24 mouse cellular contexts compared by ENCODE assay signal in genomic region chr16:72584454-72585159, GRCm38 (mm10).
A peak's percentile ranks its signal among the peaks of the same experiment; 100 is the strongest.
DNase-seq lines count a peak whose midpoint lies in the region; ATAC-seq lines count a peak whose summit lies in the region.
"Had no signal": no experiment of that assay in that cellular context is flagged by ENCODE, and none has a peak within 500 bp of the region (broad histone marks: within the 10 kb centered on the region; RNA-seq: fewer than 3 reads in every experiment).

No protein-coding gene starts in this region.

- H3K27me3 ChIP-seq in hindbrain, embryonic 13.5 days: no peaks in the 10 kb centered on the region
- H3K27me3 ChIP-seq in hindbrain, embryonic 10.5 days (ENCODE audit: insufficient read depth, poor library complexity, severe bottlenecking): no peaks in the 10 kb centered on the region
- no peaks in the 10 kb centered on the region for H3K27me3 ChIP-seq in midbrain, embryonic 11.5 days (ENCODE audit: control insufficient read depth, insufficient read depth, low read length)
- no peaks in the 10 kb centered on the region for H3K27me3 ChIP-seq in midbrain, embryonic 10.5 days (ENCODE audit: low read depth, poor library complexity, severe bottlenecking)
- H3K27me3 ChIP-seq in midbrain, embryonic 14.5 days (ENCODE audit: control insufficient read depth, insufficient read depth, low read length): no peaks in the 10 kb centered on the region
- H3K27me3 ChIP-seq: embryonic facial prominence, embryonic 12.5 days; liver, embryonic 15.5 days had no signal

- no peak for DNase-seq in hindbrain, embryonic 10.5 days (ENCODE audit: low spot score)
- no peak for DNase-seq in midbrain, embryonic 11.5 days (ENCODE audit: low spot score, missing footprints)
- no peak for DNase-seq in midbrain, embryonic 10.5 days (ENCODE audit: low spot score)
- peak; percentile 46 for DNase-seq in midbrain, embryonic 14.5 days
- no peak for DNase-seq in heart, postnatal 10 days
- DNase-seq: adrenal gland, adult 8-10 months; cerebellum, adult 2 months; gastrocnemius, postnatal 10 days; kidney, adult 2 months; layer of hippocampus, adult 9-11 months; liver; right cerebral cortex, adult 18-20 months; right cerebral cortex, postnatal 4 days; thymus, postnatal 25 days had no signal

- WGBS in hindbrain, embryonic 13.5 days: 67% methylated on average over 11 of the region's 11 CpGs
- WGBS in hindbrain, embryonic 10.5 days: 88% methylated on average over 11 of the region's 11 CpGs
- 71% methylated on average over 11 of the region's 11 CpGs for WGBS in midbrain, embryonic 11.5 days
- WGBS in midbrain, embryonic 10.5 days: 82% methylated on average over 11 of the region's 11 CpGs
- WGBS in midbrain, embryonic 14.5 days: 42% methylated on average over 11 of the region's 11 CpGs

- ATAC-seq in hindbrain, embryonic 13.5 days (ENCODE audit: low FRiP score): 0 out of 2 replicates have a peak, but pooled peaks have one; percentile 28
- peak; percentile 59; the same call in 1 of the 2 replicates for ATAC-seq in midbrain, embryonic 11.5 days (ENCODE audit: low FRiP score)
- ATAC-seq in midbrain, embryonic 14.5 days (ENCODE audit: low FRiP score, low TSS enrichment): peak; percentile 14; the same call in 1 of the 2 replicates
- no peak for ATAC-seq in megakaryocyte progenitor cell, adult 5-6 weeks (replicated peaks; ENCODE audit: poor library complexity)
- ATAC-seq: activated CD4-positive, CD25-positive, alpha-beta regulatory T cell, adult 4 months had no signal

- no peak overlapping the region for H3K4me3 ChIP-seq in hindbrain, embryonic 13.5 days
- no peak overlapping the region for H3K4me3 ChIP-seq in hindbrain, embryonic 10.5 days
- no peak overlapping the region for H3K4me3 ChIP-seq in midbrain, embryonic 11.5 days (ENCODE audit: low read depth, low read length)
- no peak overlapping the region for H3K4me3 ChIP-seq in midbrain, embryonic 10.5 days
- no peak overlapping the region for H3K4me3 ChIP-seq in midbrain, embryonic 14.5 days (replicated peaks; ENCODE audit: low read depth, low read length)
- H3K4me3 ChIP-seq: embryonic facial prominence, embryonic 12.5 days; heart, embryonic 10.5 days; left cerebral cortex, adult 2 months; limb, embryonic 10.5 days; liver, embryonic 15.5 days; myocyte had no signal

- H3K4me2 ChIP-seq in hindbrain, embryonic 13.5 days: no peak overlapping the region
- H3K4me2 ChIP-seq in midbrain, embryonic 11.5 days: no peak overlapping the region
- no peak overlapping the region for H3K4me2 ChIP-seq in midbrain, embryonic 14.5 days (ENCODE audit: low read length)
- H3K4me2 ChIP-seq: embryonic facial prominence, embryonic 12.5 days; liver, embryonic 15.5 days had no signal

- peaks cover 12% of the 10 kb centered on the region for H3K4me1 ChIP-seq in hindbrain, embryonic 13.5 days (replicated peaks)
- H3K4me1 ChIP-seq in hindbrain, embryonic 10.5 days (replicated peaks): peaks cover 4% of the 10 kb centered on the region; the same call in 1 of the 2 replicates
- H3K4me1 ChIP-seq in midbrain, embryonic 11.5 days (ENCODE audit: control insufficient read depth, insufficient read depth, low read length): no peaks in the 10 kb centered on the region
- peaks cover 10% of the 10 kb centered on the region for H3K4me1 ChIP-seq in midbrain, embryonic 10.5 days
- peaks cover 8% of the 10 kb centered on the region; the same call in 1 of the 2 replicates for H3K4me1 ChIP-seq in midbrain, embryonic 14.5 days (ENCODE audit: control insufficient read depth, insufficient read depth, low read length)
- H3K4me1 ChIP-seq: heart, embryonic 10.5 days; liver, embryonic 15.5 days had no signal

- intact Hi-C loops in heart, postnatal 10 days (cut with DNase I): no loop called here

- H3K36me3 ChIP-seq in hindbrain, embryonic 13.5 days: no peaks in the 10 kb centered on the region
- H3K36me3 ChIP-seq in hindbrain, embryonic 10.5 days: no peaks in the 10 kb centered on the region
- H3K36me3 ChIP-seq in midbrain, embryonic 11.5 days (ENCODE audit: control insufficient read depth, insufficient read depth, low read length): no peaks in the 10 kb centered on the region
- no peaks in the 10 kb centered on the region for H3K36me3 ChIP-seq in midbrain, embryonic 10.5 days
- no peaks in the 10 kb centered on the region for H3K36me3 ChIP-seq in midbrain, embryonic 14.5 days (ENCODE audit: control insufficient read depth, insufficient read depth, low read length)
- H3K36me3 ChIP-seq: embryonic facial prominence, embryonic 12.5 days; heart, embryonic 10.5 days; limb, embryonic 10.5 days; liver, embryonic 15.5 days had no signal

- no peaks in the 10 kb centered on the region for H3K9me3 ChIP-seq in hindbrain, embryonic 13.5 days
- no peaks in the 10 kb centered on the region for H3K9me3 ChIP-seq in hindbrain, embryonic 10.5 days
- H3K9me3 ChIP-seq in midbrain, embryonic 11.5 days (ENCODE audit: control insufficient read depth, low read length): no peaks in the 10 kb centered on the region
- H3K9me3 ChIP-seq in midbrain, embryonic 10.5 days (replicated peaks): no peaks in the 10 kb centered on the region
- H3K9me3 ChIP-seq in midbrain, embryonic 14.5 days (ENCODE audit: control insufficient read depth, low read length): no peaks in the 10 kb centered on the region
- H3K9me3 ChIP-seq: embryonic facial prominence, embryonic 12.5 days; heart, embryonic 10.5 days; limb, embryonic 10.5 days; liver, embryonic 15.5 days had no signal

- peak overlapping the region; percentile 41 for H3K27ac ChIP-seq in hindbrain, embryonic 13.5 days
- no peak overlapping the region for H3K27ac ChIP-seq in hindbrain, embryonic 10.5 days
- no peak overlapping the region for H3K27ac ChIP-seq in midbrain, embryonic 11.5 days (ENCODE audit: low read depth, low read length)
- no peak overlapping the region for H3K27ac ChIP-seq in midbrain, embryonic 10.5 days (replicated peaks)
- H3K27ac ChIP-seq in midbrain, embryonic 14.5 days (replicated peaks; ENCODE audit: low read depth, low read length): 0 out of 2 replicates have a peak overlapping the region, but pooled peaks have one; percentile 37
- H3K27ac ChIP-seq: embryonic facial prominence, embryonic 12.5 days; heart, embryonic 10.5 days; kidney, postnatal 0 days; left cerebral cortex, adult 2 months; limb, embryonic 10.5 days; liver, embryonic 15.5 days had no signal

- no peak overlapping the region for H3K9ac ChIP-seq in hindbrain, embryonic 13.5 days
- H3K9ac ChIP-seq in midbrain, embryonic 11.5 days (ENCODE audit: low read length): no peak overlapping the region
- H3K9ac ChIP-seq in midbrain, embryonic 14.5 days (replicated peaks; ENCODE audit: low read length): no peak overlapping the region
- H3K9ac ChIP-seq: embryonic facial prominence, embryonic 12.5 days; liver, embryonic 15.5 days had no signal

Comparison
In these comparisons a context has a peak if more than half of its experiments do, and no peak if none do; other contexts are left out.
1. H3K27ac ChIP-seq: peak in hindbrain, embryonic 13.5 days (single experiment) and midbrain, embryonic 14.5 days (single experiment); none in hindbrain, embryonic 10.5 days (single experiment), midbrain, embryonic 11.5 days (single experiment) and midbrain, embryonic 10.5 days (single experiment).